Mouse (Mus musculus) heart, adult 9 months (tissue): ENCODE data around the gene Stard10.
A peak's percentile ranks its signal among the peaks of the same experiment; 100 is the strongest.

Source experiments
- DNase-seq, 2 experiments: peaks; one replicate each; pipeline ENCODE4 v3.0.0; 2022; ENCODE audit warnings: low spot score in 2 of 2

The Stard10 gene

DNA sequence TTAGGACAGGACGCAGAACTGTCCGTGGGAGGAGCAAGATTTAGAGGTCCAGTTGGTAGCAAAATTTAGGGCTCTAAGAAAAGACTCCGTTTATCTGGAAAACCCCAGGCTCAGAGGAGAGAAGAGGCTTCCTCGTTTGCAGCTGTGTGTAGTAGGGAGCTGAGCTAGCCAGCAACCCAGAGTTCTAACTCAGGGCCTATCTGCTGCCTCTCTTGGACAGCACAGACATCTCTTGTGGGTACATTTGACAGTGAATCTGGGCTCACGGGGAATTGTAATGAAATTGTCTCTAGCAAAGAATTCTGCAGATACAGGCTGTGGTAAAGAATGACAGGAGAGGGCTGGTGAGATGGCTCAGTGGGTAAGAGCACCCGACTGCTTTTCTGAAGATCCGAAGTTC is 14.2 kb upstream of the Stard10 start:
- no peak for DNase-seq

GRCm38 (mm10) chr7:101306841-101307240 is 10.0 kb upstream of the Stard10 start:
- DNase-seq, result no peak

DNA sequence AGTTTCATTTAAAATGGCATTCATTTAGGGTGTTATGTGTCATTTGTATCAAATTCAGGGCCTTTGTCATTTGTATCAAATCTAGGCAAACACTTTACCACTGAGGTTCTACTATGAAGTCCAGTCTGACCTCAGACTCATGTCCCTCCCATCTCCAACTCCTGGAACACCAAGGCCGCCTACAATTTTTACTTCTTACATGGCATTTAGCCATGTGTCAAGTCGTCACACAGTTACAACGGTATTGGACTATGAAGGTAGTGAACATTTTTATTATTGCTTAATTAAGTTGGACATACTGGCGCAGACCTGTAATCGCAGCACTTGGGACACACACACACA is 6.9 kb upstream of the Stard10 start:
- DNase-seq, result no peak

- peak; percentile 97 to 99 for DNase-seq
Measured at GRCm38 (mm10) chr7:101310327-101311028, 6.4 kb upstream of the Stard10 start.

GRCm38 (mm10) chr7:101311061-101311460 is 5.8 kb upstream of the Stard10 start:
- no peak for DNase-seq

GRCm38 (mm10) chr7:101313033-101313432 is 3.9 kb upstream of the Stard10 start:
- no peak for DNase-seq

DNA sequence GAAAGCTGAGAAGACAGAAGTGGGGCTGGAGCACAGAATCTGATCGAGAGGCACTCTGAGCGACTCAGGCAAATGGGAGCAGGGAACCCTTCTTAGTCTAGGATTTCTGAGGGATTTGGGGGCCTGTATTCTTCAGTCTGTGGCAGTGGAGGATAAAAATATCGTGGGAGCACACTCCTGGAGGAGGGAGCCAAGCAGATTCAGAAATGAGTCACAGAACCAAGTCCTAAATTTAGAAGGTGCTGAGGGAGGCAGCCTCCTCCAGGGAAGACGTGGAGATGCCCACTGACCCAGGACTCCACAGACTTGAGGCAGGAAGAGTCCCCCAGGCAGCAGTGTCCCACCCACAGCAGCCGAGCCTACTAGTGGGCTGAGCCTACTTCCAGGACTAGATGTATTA is 2.5 kb upstream of the Stard10 start:
- no peak for DNase-seq

GRCm38 (mm10) chr7:101315699-101316098 is 1.2 kb upstream of the Stard10 start:
- no peak for DNase-seq

- DNase-seq, result no peak
Measured at GRCm38 (mm10) chr7:101316591-101317001, 290 bp upstream of the Stard10 start.

DNA sequence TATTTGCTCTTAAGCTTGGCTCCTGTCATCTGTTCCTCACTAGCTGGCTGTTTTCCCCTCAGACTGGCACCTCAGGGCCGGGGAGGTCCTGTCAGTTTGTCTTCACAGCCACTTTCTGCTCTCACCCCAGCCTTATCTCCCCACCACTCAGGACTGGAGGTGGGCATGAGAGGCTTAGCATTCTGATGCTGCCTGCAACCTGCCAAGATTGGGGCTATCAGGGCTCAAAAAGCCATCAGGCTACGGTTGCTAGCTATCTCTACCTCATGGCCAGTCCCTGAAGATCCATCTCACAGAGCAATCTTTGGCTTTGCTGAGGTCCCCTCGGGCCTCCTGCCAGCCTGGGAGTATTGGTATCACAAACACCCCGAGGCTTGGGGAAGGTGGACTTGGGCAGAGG is 2.0 kb downstream of the Stard10 start:
- DNase-seq, result no peak

GRCm38 (mm10) chr7:101319796-101320195 is 2.9 kb downstream of the Stard10 start:
- DNase-seq, result no peak

- DNase-seq, result no peak
Measured at GRCm38 (mm10) chr7:101320399-101321217, 3.7 kb downstream of the Stard10 start.

DNA sequence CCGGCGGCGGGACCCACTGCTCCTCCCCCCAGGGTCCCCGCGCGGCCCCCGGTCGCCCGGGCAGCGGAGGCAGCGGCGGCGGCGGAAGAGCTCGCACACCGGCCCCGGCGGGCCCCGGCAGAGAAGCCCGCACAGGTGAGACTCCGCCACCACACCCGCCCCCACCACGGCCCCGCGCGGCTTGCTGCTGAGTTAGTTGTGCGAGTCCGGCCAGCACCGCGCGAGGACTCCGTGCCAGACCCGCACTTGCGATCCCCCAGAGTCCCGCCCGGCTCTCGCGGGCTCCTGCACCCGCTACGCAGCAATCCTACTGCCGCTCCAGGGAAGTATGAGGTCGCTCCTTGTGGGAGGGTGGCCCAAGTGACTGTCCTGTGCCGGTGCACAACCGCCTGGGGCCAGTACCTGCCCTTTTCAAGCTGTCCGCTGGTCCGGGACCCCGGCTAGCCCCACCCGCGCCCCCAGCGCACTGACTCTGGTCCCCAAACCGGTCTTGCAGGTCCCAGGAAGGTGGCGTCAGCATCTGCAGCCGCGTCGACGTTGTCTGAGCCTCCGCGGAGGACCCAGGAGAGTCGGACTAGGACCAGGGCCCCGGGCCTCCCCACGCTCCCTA is 4.4 kb downstream of the Stard10 start:
- DNase-seq, result no peak

GRCm38 (mm10) chr7:101323141-101323594 is 6.3 kb downstream of the Stard10 start:
- no peak for DNase-seq

DNA sequence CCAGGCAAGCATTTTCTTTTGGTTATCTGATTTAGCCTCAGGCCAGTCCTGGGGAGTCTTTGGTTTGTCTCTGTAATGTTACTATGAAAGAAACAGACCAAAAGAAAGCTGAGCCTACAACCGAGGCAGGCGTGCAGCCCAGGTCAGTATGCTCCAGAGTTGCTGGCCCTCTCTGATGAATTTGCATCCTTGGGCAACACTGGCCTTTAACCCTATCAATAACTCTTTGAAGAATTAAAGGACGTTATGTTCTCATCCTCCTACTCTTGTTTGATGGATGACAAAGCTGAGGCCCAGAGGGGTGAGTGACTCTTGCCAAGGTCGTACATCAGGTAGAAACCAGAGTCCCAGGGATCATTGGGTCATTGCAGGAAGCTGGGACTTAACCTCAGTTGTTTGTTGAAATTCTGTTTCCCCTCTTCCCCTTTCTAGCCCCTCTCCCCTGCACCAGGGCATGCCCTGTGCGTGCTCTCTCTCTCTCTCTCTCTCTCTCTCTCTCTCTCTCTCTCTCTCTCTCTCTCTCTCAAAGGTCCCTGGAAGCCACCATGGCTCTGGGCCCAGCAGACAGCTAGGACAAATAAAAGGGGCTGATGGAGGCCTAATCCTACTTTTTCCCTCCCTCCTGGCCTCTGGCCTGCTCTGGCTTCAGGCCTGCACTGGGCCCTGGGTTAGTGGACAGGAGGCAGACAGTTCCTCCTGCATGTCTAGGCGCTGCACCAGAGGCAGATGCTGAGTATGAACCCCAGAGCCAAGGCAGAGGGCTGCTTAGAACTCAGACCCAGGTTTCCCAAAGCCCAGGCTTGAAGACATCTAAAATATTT is 7.5 kb downstream of the Stard10 start:
- DNase-seq, result no peak

DNA sequence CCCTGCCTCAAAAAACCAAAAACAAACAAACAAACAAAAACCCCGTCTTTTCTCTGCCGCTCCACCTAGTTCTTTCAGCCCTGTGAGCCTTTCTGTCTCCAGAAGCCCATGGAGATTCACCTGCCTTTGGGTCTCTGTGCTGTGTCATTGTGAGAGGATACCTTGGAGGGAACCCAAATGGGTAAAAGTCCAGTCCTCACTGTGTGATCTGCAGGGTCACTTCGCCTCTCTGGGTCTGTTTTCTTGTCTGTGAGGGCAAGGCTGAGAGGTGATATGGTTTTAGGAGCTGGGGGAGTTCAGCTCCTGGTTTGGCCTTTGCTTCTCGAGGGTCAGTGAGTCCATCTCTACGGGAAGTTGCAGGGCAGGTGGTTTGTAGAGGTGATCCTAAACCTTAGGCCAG is 9.1 kb downstream of the Stard10 start:
- no peak for DNase-seq

DNA sequence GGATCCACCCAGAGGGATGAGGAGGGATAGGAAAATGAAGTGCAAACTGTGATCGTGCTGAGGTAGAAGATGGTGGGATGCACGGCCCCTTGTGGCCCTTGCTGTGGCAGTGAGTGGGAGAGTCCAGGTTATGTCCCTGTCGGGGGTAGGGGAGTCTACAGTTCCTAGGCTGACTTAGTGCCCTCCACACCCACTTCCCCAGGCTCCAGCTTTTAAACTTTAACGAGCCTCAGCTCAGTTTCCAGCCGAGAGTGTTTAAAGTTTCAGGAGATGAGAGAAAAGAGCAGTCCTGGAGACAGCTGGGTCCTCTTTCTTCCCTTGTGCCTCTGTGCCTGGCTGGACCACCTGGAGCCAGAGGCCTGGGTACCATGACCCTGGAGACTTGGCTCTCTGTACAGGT is 10.4 kb downstream of the Stard10 start:
- DNase-seq, result no peak

- no peak for DNase-seq
Measured at GRCm38 (mm10) chr7:101327786-101328185, 10.9 kb downstream of the Stard10 start.

GRCm38 (mm10) chr7:101328621-101329158 is 11.8 kb downstream of the Stard10 start:
- DNase-seq, result no peak

GRCm38 (mm10) chr7:101329606-101330005 is 12.7 kb downstream of the Stard10 start:
- no peak for DNase-seq

- DNase-seq, result no peak
Measured at GRCm38 (mm10) chr7:101330074-101330840, 13.4 kb downstream of the Stard10 start.
